Mouse (Mus musculus) testis, adult 2 months (tissue): ENCODE data around the gene Pars2.

Experiments used
- CTCF ChIP-seq: fragments of 200-500 bp; IDR thresholded peaks from 2 replicates; pipeline ENCODE4 v1.5.1; 2012; ENCODE audit warnings: low read depth, mild to moderate bottlenecking, inconsistent platforms, low read length, moderate library complexity; ENCODE audit not compliant: control insufficient read depth, insufficient read depth, insufficient replicate concordance
- POLR2A ChIP-seq: fragments of 200-500 bp; IDR thresholded peaks from 2 replicates; pipeline ENCODE4 v1.6.1; 2012; ENCODE audit warnings: low read depth, mild to moderate bottlenecking, inconsistent platforms, low read length, moderate library complexity; ENCODE audit not compliant: control insufficient read depth

DNA sequence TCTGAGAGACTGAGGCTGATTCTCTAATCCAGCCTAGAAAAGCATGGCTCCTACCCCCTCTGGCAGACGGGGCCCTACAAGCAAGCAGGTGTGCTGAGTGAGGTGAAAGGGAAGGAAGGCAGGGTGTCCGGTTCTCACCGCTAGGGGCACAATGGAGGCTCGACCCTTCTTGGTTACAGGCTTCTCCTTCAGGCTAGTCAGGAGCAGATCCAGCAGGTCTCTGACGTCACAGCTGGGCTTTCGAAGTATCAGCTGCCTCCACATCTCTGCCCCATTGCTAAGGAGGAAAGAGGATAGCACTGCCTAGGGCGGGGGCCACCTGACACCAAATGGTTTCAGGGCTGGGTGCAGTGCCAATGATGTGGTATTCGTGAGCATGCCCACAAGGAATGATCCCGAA, 49.1 kb downstream of the Pars2 start:
- TF ChIP-seq POLR2A (no peak), CTCF (peak; percentile 49; the same call in 1 of the 2 replicates)
